Mouse (Mus musculus): Measurements from ENCODE around the gene Amhr2.

GRCm38 (mm10) chr15:102417524-102417923 is 27.6 kb upstream of the Amhr2 start:
- TF ChIP-seq CTCF (conservative IDR thresholded peaks at IDR 0.05; ENCODE audit: low read length) (no peak), POU5F1 (IDR thresholded peaks at IDR 0.05; ENCODE audit: borderline replicate concordance, low read length) (no peak), NANOG (IDR thresholded peaks at IDR 0.05; ENCODE audit: borderline replicate concordance, low read length) (no peak)

Measured in E14TG2a.4 (cell line).